Mouse (Mus musculus): ENCODE data around the gene Sp2.
A peak's percentile ranks its signal among the peaks of the same experiment; 100 is the strongest.

DNA sequence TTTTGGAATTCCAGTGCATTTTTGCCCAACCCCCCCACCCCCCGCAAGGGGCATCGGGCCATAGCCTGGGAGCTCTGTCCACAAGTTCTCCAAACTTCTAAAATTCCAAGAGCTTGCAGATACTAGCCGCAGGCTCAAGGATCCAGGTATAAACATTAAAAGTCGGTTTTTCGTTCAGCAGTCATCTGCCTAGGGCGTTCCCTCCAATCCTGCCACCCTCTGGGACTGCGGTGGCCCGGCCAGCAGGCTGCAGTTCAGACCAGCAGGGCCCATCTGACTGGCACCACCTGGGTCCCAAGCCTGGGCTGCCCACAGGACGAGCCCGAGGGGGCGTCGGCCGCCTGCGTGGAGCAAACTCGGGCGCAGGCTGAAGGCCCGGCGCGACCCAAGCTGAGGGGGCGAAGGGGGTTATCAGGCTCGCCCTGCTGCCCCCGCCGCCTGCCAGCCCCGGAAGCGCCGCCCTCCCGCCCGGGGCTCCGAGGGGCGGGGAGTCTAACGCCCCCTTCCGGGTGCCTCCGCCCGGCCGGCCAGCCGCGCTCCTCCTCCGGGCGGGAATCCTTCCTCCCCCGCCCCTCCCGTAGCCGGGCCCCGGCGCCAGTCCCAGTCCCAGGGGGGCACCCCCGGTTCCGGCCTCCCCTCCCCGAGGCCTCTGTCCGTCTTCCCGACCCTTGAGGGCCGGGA is 5.7 kb downstream of the Sp2 start:
- TF ChIP-seq CTCF (IDR thresholded peaks at IDR 0.05; ENCODE audit: insufficient read depth, low read length) (no peak), POLR2A (IDR thresholded peaks at IDR 0.05; ENCODE audit: borderline replicate concordance, extremely low read depth, low read depth, low read length) (peak; percentile 73; the same call in 1 of the 2 replicates)
